1 mouse cellular context compared by ENCODE assay signal in the genomic region with DNA sequence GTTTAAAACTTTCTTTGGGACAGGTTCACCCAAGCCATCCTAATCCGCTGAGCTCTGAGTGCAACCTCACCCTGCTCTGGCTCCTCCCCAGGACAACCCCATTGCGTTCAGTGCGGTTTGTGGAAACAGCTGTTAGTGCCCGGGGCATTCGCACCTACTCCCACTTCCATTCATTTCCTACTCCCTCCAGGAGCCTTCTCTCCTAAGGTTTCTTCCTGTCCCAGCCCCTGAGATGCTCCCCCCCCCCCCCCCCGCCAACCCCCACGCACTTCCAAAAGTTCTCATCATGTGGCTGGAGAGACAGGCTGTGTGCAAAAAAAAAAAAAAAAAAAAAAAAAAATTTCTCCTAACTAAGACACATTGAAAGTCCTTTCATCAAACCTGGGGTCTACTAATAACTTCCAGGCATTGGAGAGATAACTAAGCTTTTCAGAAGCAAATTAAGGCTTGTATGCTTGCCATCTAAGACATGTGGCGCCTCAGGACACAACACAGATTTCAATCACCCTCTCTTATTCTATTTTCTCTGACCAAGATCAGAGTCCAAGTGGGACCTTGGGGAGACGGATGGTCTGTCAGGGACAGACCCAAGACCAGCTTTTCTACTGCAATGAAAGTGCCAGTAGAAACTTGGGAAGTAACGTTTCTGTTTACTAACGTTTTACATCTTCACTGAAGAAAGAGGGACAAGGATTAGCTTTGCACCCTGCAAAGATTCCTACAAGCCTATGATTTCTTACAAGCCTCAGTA.
TF ChIP-seq lines count a peak whose summit lies in the region.

No protein-coding gene starts in this region.

TF ChIP-seq in MEL, 35 proteins besides CTCF, POLR2A, EP300 and RAD21 (continued from another document):
- TF ChIP-seq MXI1 (IDR thresholded peaks at IDR 0.05; ENCODE audit: low read depth, low read length) (0 out of 2 replicates have a peak, but pooled peaks have one; percentile 8), TCF12 (IDR thresholded peaks at IDR 0.05; ENCODE audit: low read depth, low read length) (no peak), TBP (IDR thresholded peaks at IDR 0.05; ENCODE audit: low read depth, low read length) (no peak), GATA1 (IDR thresholded peaks at IDR 0.05; ENCODE audit: low read depth, low read length) (no peak), JUND (IDR thresholded peaks at IDR 0.05; ENCODE audit: low read depth, low read length) (no peak)
